Mouse (Mus musculus) embryonic fibroblast, embryonic 13.5 days (primary cell): ENCODE results near the gene Tcea2.

Experiments used
- CTCF ChIP-seq: IDR thresholded peaks from 2 replicates; pipeline ENCODE4 v1.5.1; 2011; ENCODE audit warnings: mild to moderate bottlenecking, control low read depth, low read length, moderate library complexity, borderline replicate concordance; ENCODE audit not compliant: insufficient read depth
- POLR2A ChIP-seq: IDR thresholded peaks from 2 replicates; pipeline ENCODE4 v1.6.1; 2011; ENCODE audit warnings: low read depth, mild to moderate bottlenecking, control low read depth, low read length, moderate library complexity

DNA sequence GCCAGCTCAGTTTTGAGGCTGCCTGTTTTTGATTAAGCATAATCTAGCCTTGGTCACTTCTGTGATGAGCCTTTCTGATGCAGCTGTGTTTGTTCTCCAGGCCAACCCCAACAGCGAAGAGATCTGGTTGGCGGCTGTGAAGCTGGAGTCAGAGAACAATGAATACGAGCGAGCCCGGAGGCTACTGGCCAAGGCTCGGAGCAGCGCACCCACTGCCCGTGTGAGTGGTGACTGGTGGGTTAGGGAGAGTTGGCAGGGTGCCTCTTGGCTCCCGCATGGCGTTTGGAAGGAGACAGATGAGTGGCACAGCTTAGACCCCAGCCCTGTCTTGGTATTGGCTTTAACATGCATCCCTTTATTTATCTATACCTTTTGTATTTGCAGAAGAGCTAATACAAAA is 31.2 kb upstream of the Tcea2 start:
- TF ChIP-seq CTCF = no peak
- TF ChIP-seq POLR2A = no peak
